Mouse (Mus musculus) spleen, adult 12 weeks (tissue): ENCODE measurements around the gene Gas2l3.
A peak's percentile ranks its signal among the peaks of the same experiment; 100 is the strongest.

Experiments
- DNase-seq: peaks from one replicate; pipeline ENCODE4 v3.0.0; 2022; ENCODE audit warnings: low spot score

Gas2l3 gene

GRCm38 (mm10) chr10:89443623-89444151, at the start of gene Gas2l3:
Gas2l3 (minus strand) TSS chr10:89443967.
- peak; percentile 76 for DNase-seq

- no peak for DNase-seq
Observed at GRCm38 (mm10) chr10:89491321-89491720, 47.6 kb upstream of the Gas2l3 start.

DNA sequence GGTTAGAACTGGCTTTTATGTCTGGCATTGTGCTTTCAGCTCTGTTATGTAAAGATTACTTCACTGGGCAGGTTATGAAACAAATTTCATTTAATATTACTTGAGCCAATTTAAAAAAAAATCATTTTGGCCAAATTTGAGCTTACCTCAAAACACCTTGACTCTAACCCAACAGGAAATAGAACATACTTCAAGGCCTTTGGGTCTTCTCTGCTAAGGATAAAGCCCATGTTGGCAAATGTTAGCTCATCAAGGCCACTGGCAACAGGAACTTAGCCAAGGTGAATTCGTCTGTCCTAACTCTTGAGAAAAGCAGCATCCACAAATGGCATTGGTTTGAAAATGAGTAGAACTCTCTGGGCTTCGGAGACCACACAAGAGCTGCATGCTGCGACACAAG, 46.5 kb upstream of the Gas2l3 start:
- DNase-seq = no peak

GRCm38 (mm10) chr10:89489459-89489858, 45.7 kb upstream of the Gas2l3 start:
- DNase-seq = no peak

DNA sequence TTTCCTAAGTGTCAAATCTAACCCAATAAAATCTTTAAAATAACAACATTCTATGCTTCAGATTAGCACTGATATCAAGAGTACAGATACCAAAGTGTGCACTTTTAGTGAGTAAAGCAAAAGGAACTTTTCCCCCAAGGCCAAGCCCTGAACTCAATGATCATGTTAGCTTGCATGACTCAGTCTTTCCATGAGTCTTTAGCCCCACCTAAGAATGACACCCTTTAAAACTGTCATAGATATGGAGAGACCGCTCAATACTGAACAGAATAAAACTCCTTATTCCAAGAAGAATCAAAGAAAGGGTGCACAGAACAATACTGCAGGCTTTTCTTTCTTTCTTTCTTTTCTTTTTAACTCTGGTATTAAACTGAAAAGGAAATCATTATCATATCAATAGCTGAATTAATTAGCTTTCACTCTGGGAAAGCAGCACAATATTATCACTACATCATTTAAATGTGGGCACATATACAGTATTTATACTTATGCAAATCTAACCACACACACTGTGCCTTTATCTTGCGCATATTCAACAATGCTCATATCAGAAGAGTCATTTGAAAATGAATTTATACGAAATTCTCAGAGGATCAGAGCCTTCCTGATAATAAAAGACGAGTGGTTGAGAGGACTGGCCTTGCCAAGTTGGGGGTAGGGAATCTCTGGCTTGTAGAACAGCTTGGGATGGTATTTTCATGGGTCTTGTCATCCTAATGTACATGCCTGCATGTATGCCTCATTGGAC, 43.4 kb upstream of the Gas2l3 start:
- DNase-seq = no peak

DNA sequence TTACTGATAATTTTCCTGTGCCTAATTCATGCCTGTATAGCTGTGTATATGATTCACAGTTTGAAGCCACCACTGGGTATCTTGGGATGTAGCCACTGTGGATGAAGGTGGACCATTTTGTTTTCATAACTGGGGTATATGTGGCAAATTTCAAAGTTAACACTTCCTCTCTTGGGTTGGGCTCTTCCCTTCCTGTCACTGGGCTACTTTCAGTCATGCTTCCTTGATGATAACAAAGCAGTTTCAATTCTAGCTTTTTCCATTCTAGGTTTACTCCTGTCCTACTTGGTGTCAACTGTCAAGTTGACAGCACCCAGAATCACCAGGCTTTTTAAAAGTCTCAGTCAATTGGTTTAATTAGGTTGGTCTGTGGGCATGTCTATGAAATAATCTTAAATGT, 41.1 kb upstream of the Gas2l3 start:
- no peak for DNase-seq

DNA sequence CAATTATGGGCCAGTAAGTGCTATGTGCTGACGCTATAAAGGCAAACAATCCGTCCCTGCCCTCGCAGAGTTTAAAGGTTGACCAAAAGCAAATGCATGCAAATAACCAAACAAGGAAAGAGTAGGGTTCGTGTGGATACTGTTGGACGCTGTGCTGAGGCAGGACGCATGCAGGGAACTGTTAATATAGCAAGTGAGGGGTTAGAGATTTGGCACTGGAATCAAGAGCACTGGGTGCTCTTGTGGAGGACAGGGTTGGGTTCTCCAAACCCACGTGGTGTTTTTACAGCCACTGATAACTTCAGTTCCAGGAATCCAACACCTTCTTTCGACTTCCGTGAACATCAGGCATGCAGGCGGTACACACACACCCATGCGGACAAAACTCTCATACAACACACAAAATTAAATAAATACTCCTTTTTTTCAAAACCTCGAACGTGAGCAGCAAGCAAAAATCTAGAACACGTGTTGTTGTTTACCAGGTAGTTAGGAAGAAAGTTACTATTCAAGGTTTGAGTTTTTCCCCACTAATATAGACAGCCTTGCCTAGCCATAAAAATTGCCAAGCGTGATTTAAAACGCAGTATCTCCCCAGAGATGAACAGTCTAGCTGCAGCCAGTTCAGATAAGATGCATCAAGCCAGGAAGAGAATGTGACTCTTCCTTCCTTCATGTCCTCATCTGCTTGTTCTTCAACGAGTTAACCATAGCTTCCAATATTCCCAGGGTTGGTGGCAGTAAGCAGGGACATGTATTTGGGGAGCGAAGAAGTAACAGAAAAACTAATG, 40.2 kb upstream of the Gas2l3 start:
- no peak for DNase-seq

- DNase-seq = no peak
Observed at GRCm38 (mm10) chr10:89483113-89483512, 39.3 kb upstream of the Gas2l3 start.

GRCm38 (mm10) chr10:89482142-89482681, 38.4 kb upstream of the Gas2l3 start:
- no peak for DNase-seq

GRCm38 (mm10) chr10:89481638-89482037, 37.9 kb upstream of the Gas2l3 start:
- no peak for DNase-seq

DNA sequence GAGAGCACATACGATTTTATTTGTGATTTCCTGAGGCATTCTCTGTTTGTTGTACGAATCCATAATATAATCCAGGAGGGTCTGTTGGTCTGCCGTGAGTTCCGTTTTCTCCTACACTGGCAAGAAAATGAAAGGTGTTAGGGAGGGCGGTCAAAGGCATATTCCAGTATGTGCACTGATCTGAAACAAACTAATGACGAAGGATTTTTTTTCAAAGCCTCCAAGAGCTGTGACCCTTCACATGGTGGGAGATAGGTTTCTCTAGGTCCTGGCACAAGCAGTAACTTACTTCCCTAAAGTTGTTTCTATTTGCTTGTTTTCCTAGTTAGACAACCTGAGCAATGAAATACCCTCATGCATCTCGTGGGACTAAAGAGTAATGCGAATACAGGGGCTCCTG, 35.0 kb upstream of the Gas2l3 start:
- DNase-seq = no peak

DNA sequence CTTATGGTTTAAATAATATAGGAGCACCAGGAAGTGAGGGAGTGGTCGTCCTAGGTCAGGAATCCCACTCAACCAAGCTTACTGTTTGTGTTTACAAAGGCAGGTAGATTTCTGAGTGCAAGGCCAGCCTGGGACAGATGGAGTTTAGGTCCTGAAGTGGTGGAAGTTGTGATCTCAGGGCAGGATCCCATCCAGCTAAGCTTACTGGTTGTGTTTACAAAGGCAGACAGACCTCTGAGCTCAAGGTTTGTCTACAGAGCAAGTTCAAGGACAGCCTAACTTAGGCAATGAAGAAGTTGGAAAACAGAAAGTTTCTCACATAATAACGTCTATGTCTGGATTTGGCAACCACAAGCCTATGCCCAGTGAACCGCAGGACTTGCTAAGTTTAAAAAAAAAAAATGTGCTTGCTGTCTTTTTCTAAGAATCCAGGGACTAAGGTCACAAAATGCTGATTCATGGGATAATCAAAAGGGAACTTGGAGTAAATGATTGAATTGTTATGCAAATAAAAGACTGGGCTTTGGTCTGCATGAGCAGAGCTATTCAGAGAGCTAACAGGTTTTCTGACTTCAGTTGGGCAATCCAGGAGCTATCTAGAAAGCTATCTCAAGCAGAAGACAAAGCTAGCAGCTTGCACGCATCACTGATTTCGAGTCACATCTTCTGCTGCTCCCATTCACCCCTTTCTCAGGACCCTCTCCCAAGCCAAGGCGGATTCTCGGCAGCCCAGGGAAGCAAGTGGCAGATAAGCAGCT, 27.0 kb upstream of the Gas2l3 start:
- DNase-seq = no peak

DNA sequence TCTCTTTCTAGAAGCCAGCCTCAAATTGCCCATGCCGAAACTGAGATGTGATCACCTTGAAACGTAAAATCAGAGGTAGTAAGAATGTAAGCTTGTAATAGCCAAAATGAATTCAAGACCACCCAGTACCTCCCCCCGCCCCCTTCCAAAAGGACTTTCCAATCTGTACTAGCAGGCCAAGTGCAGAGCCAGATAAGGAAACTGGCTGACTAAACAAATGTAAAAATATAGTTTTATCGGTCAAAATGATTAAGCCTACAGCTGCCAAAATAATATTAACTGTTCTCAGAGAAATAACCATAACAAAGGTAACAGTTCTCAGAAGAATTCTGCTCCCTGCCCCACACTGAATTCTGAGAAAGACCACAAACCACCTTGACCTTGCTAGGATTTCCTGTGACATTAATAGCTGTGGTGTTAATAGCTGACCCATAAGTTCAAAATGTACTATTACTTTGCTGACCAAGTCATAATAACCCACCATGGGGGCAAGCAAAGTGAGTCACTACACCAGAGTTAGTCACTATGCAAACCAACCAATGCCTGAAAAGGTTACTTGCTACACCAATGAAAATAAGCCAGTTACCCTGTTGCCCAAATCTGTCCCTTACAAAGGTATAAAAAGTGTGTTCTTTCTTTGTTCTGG, 21.1 kb upstream of the Gas2l3 start:
- DNase-seq = no peak

DNA sequence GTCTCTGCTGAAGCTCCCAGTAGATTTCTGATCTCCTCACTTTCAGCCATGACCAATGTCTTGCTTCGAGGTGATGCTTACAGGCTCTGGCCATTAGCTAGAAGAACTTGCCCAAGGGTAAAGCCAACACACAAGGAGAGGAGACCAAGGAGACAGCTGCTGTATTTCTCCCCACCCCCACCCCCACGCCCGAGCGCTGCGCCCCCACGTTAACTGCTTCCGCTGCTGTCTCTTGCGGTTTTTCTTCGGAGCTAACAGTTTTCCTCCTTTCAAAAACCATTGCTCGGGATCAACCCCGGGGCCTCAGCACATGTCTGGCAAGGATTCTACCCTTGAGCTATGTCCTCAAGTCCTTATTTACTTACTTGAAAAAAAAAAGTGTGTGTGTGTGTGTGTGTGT, 19.1 kb upstream of the Gas2l3 start:
- no peak for DNase-seq

- DNase-seq = peak; percentile 50
Observed at GRCm38 (mm10) chr10:89461856-89462507, 18.2 kb upstream of the Gas2l3 start.

GRCm38 (mm10) chr10:89460972-89461371, 17.2 kb upstream of the Gas2l3 start:
- DNase-seq = no peak

GRCm38 (mm10) chr10:89458770-89459169, 15.0 kb upstream of the Gas2l3 start:
- DNase-seq = no peak

- DNase-seq = no peak
Observed at GRCm38 (mm10) chr10:89453794-89454193, 10.0 kb upstream of the Gas2l3 start.

DNA sequence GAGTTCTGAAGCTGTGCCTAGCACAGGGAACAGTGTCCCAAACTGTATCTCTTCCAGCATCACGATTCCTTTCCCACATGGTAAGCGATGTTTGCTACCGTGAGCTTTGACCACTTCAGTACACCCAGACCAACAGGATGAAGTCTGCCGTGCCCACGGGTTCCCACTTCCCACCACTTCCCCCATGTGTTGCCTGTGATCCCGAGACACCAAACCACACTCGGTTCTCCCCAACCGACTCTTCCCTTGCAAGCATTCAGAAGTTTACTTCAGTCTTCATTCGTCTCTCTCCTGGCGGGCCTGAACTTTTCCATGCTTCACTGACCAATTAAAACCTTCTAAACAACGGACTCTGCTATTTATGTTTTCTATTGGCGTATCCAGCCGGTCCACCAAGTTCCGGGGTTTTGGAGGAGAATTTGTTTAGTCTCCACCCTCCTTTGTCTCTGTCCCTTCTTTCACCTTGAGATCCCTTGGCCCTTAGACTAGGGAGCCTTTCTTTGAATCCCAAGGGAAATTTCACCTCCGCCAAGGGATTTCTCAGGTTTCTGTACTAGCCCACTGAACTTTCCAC, 9.4 kb upstream of the Gas2l3 start:
- DNase-seq = no peak

- no peak for DNase-seq
Observed at GRCm38 (mm10) chr10:89450411-89450810, 6.6 kb upstream of the Gas2l3 start.

DNA sequence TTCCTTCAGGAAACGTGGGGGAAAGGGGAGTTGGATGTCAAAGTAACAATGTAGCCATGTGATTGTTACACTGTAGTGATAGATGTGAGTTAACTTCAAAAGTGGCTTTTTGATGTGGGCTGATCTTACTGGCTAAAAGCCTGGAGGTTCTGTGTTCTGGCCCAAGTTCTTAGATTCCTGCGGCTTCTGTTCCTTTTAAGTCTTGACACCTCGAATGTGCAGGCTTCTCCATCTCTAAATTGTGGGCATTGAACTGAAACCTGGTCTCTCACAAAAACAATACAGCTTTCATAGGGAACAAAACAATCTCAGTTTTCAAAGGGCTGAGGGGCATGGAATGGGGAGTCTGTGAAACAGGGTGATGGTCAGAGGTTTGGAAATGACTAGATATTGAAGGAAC, 614 bp upstream of the Gas2l3 start:
- DNase-seq = no peak
